Mouse (Mus musculus) gastrocnemius, postnatal 10 days (tissue): Measurements from ENCODE around the gene Fbxo33. TPM values are rescaled to one million over a fixed set of nuclear protein-coding genes. Genes with fewer than 3 reads are reported as not detected.

ENCODE experiments used
- DNase-seq: peaks from one replicate; pipeline ENCODE4 v3.0.0; 2021; ENCODE audit warnings: mixed read lengths
- microRNA-seq, 2 experiments: library from miRNA; unstranded; fragments of <30 nt; microRNA quantifications; one replicate each; pipeline ENCODE4 v1.2.0; 2021
- total RNA-seq, 2 experiments: library from RNA; stranded (reverse); gene quantifications; 2 replicates each; pipeline ENCODE4 v1.2.3; 2021

Fbxo33 gene
- total RNA-seq, 2 experiments from 2014 or later = 4.1 to 7.4 TPM

DNA sequence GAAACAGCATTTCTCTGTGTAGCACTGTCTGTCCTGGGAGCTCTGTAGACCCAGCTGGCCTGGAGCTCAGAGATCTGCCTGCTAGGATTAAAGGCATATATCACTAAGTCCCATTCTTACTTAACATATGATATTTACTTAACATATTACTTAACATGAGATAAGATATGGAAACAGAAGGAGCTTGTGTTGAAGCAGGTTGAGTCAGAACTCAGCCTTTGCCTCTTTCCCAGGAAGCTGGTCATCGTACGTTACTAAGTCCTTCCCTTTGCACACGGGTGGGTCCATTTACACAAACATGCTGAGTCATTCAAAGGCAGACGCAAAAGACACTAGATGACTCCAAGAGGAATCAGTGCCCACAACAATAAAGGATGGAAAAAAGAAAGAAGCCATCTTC lies 20.8 kb downstream of the Fbxo33 start:
- no peak for DNase-seq

DNA sequence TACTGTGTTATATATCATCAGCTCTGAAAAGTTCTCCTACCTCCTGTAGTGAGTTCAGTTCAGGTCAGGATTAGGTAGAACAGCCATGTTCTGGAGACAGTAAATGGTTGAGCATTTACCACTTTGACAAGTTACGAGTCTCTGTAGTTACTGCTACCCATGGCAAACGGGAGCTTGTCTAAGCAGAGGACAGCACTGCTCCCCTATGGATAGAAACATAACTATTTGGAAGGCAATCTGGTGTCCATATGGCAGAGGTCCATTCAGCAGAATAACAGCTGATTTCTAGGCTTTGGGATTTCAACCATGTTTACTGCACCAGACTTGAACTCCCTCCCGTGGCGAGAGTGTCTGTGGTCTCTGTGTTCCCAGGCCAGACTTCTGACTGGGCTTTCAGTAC lies 23.6 kb downstream of the Fbxo33 start:
- no peak for DNase-seq

DNA sequence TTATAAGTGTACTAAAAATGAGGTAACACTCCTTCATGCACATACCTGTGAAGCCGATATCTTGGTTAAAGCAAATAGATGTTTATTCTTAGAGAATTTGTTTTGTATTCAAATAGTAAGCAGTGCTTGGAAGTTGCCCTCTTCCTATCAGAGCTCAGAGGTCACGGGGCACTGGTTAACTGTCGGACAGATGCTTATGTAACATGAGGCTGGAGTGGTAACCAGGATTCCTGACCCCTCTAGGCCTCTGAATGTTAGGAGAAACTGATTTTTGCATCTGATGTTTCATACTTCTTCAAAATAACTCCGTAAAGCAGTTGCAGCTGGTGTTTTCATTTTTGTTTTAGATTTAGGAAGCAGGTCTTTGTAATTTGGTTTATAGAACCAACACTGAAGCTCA lies 24.5 kb downstream of the Fbxo33 start:
- no peak for DNase-seq

DNA sequence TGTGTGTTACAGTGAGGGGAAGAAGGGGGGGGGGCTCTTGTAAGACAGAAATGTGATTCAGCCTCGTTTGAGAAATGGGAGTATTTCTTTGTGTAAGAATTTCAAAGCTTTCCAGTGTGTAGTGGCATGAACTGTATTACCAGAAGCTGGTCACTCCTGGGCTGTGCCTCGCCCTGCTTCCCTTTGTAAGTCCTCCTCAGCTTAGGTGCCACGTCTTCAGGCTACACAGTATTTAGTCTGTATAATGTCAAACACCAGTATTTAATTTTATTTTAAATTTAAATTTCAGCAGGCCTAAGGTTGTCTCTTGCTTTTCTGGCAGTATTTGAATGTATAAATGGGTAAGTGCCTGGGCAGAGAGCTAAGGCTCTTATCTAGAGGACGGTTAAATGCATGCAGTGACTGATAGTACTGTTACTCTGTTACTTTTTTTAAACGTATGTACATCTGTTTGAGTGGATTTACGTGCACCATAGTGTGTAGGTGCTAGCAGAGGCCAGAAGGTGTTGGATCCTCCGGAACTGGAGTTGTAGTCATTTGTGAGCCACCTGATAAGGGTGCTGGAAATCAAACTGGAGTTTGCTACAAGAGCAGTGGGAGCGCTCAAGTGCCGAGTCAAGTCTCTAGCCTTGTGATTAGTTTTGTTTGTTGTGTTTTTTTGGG lies 25.1 kb downstream of the Fbxo33 start:
- no peak for DNase-seq

DNA sequence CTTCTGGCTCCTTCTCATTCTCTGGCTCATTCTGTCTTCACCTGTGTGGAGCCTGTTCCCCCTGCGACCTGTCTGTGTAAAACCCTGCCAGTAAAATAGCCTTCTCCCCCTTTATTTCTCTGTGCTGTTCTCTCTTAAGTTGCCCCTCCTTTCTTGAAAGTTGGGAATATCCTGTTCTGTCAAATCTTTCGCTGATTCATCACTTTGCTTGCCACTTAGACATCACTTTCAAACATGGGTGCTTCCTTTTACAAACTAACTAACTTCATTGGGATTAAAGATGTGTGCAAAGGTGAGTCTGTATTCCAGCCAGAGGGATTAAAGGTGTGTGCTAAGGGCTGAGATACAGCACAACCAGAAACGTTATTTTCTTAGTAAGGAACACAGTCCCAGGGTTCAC lies 25.9 kb downstream of the Fbxo33 start:
- DNase-seq = no peak

DNA sequence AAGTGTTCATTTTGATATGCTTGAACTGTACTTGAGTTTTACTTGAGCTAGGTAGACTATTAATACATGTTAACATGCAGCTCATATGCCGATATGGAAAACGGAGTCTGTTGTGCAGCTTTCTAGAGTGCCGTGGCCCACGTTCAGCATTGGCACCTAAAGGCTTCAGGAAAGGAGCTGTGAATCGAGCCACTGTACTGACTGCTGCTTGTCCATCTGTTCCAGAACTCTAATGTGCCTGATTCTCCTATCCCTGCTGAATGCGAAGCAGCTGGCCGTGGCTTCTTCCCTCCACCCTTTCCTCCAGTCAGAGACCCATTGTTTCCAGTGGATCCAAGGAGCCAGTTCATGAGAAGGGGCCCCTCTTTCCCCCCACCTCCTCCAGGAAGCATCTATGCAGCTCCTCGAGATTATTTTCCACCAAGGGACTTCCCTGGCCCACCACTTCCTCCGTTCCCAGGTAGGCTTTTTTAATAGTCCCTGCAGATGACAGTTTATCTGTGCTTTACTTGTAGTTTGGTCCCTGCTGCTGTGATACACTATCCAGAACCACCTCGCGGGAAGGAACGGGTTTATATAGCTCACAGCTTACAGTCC lies 31.3 kb downstream of the Fbxo33 start:
- no peak for DNase-seq

DNA sequence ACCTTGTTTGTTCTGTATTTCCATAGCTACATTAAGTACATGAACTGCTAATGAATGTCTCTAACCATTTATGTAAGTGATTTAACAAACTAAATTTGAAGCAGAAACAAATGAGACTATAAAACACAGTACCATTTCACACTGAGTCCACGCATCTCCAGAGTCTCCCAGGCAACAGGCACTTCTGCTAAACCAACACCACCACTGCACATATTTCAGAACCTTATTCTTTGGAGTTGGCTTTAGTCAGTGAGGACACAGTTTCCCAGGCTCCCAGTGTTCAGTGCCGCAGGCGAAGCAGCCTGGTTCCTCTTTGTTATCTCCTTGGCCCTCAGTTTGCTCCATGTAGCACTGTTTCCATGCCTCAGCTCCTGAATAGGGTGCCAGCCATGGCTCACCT lies 41.7 kb downstream of the Fbxo33 start:
- no peak for DNase-seq

DNA sequence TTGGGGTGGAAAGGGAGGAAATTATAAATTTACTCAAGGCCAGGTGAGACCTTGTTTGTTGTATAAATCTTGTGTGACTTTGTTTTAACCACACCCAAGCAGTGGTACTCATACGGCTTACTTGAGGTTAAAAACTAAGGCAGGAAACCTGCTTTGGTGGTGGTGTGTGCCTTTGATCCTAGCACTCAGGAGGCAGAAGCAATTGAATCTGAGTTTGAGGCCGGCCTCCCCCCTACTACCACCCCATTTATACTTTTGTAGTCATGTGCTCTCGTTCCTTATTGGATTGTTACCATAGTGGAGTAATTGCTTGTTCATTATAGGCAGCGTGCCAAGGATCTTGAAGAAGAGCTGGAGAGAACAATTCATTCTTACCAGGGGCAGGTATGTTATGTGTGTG lies 49.6 kb downstream of the Fbxo33 start:
- DNase-seq = no peak

DNA sequence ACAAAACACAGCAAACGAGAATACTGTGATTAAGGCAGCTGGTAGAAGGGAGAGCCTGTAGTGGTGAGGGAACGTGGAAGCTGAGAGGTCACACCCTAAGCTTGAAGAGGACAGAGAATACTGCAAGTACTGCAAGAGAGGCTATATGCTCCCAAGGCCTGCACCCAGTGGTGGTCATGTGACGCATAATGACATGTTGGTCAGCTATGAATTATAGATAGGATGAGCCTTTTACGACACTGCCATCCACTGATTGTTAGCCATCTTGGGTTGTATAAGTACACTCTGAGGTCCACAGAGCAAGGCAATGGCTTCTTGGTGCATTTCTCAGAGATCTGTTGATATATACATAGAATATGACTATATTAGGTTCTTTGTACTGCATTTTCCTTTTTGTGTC lies 53.0 kb downstream of the Fbxo33 start:
- DNase-seq = no peak

DNA sequence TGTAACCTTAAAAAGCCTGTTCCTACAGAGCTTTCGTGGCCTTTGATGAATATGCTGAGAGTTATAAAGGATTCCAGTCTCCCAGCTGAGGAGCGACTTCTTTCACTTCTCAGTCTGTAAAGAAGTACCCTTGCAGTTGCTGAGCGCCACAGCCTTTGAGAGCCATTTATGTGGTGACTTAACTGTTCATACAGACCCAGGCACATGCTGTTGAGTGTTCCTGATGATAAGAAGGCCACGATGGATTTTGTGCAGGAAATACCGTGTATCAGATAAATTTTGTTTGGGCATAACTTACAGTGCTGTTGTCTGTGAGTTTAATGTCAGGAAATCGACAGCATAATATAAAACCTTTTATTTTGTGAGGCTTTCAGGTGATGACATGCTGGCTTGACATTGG lies 55.0 kb downstream of the Fbxo33 start:
- DNase-seq = no peak

DNA sequence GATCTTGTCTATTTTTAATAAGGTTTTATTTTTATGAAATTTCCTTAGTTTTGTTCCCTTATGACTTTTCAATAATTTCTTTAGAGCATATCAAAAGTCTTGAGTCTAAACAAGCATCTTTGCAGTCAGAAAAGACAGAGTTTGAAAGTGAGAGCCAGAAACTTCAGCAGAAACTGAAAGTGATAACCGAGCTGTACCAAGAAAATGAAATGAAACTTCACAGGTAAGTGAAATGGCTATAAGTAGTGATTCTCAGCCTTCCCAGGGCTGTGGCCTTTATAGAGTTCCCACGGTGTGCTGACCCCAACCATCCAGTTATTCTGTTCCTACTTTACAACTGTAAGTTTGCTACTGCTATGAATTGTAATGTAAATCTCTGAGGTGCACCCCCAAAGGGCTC lies 56.7 kb downstream of the Fbxo33 start:
- DNase-seq = no peak

DNA sequence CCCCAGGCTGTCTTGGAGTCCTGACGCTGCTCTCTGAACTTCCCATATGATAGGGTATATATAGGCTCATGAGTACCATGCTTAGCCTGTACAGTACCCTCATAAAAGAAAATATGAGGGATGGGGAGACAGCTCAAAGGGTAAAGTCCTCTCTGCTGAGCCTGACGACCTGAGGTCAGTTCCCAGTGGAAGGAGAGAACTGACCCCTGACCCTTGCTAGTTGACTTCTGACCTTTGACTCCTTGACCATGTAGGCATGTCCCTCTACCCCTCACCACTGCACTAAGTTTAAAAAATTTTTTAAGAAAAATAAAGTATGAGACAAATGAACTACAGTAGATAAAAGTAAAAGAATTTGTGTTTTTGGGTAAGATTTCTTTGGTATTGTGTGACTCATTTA lies 58.4 kb downstream of the Fbxo33 start:
- DNase-seq = no peak

Small RNAs within 50 kb of the gene (microRNA-seq; reads per million reads assigned to microRNA genes)
- gene Gm27284 = 0 reads per million in 2 experiments

Other genes starting within 250 kb of the Fbxo33 start
- 10 to 100 TPM; 50.6 to 59.4 TPM for gene Sec23a, start 207.7 kb downstream of the Fbxo33 start, total RNA-seq
- 1 to 10 TPM; 5.5 to 6.1 TPM for gene Gemin2, start 206.3 kb downstream of the Fbxo33 start, total RNA-seq
- gene Trappc6b, start 158.3 kb downstream of the Fbxo33 start, total RNA-seq = 10 to 100 TPM; 36.9 to 37.8 TPM
- 10 to 100 TPM; 18.6 to 27.6 TPM for gene Pnn, start 152.8 kb downstream of the Fbxo33 start, total RNA-seq
- 10 to 100 TPM; 67.3 to 77.8 TPM for gene Mia2, start 123.9 kb downstream of the Fbxo33 start, total RNA-seq